Mouse (Mus musculus) heart, embryonic 16.5 days (tissue): ENCODE results near the gene Gm20695. TPM values are rescaled to one million over a fixed set of nuclear protein-coding genes. Genes with fewer than 3 reads are reported as not detected.

Experiments
- ATAC-seq: fragments of 200-750 bp; cut with Nextera tagmentation; replicated peaks from 2 replicates; pipeline ENCODE4 v1.8.0; 2017; ENCODE audit warnings: moderate number of reproducible peaks; ENCODE audit not compliant: insufficient read depth, low FRiP score; ENCODE audit errors: extremely low read depth
- H3K27ac ChIP-seq: fragments of 300-500 bp; sonication (generic); 2 replicates; pipeline ENCODE4 v1.5.1; 2014; ENCODE audit warnings: mild to moderate bottlenecking, low read length, control low read depth, moderate library complexity
- H3K27me3 ChIP-seq: fragments of 300-500 bp; sonication (generic); 2 replicates; pipeline ENCODE4 v1.6.1; 2014; ENCODE audit warnings: low read length, mixed read lengths; ENCODE audit not compliant: control insufficient read depth, insufficient read depth
- H3K36me3 ChIP-seq: fragments of 300-500 bp; sonication (generic); 2 replicates; pipeline ENCODE4 v1.6.1; 2014; ENCODE audit not compliant: control insufficient read depth, insufficient read depth
- H3K4me1 ChIP-seq: fragments of 300-500 bp; sonication (generic); 2 replicates; pipeline ENCODE4 v1.6.1; 2014; ENCODE audit warnings: low read length, mixed read lengths; ENCODE audit not compliant: control insufficient read depth, insufficient read depth
- H3K4me2 ChIP-seq: fragments of 300-500 bp; sonication (generic); 2 replicates; pipeline ENCODE4 v1.6.1; 2014; ENCODE audit warnings: low read depth, mild to moderate bottlenecking, control low read depth, low read length
- H3K4me3 ChIP-seq: fragments of 300-500 bp; sonication (generic); 2 replicates; pipeline ENCODE4 v1.5.1; 2014; ENCODE audit warnings: mild to moderate bottlenecking, control low read depth, low read length
- H3K9ac ChIP-seq: fragments of 300-500 bp; sonication (generic); 2 replicates; pipeline ENCODE4 v1.6.1; 2014; ENCODE audit warnings: low read length, control low read depth
- H3K9me3 ChIP-seq: fragments of 300-500 bp; sonication (generic); replicated peaks from 2 replicates; pipeline ENCODE4 v1.6.1; 2016; ENCODE audit warnings: low read length; ENCODE audit not compliant: control insufficient read depth
- WGBS: fragments of 180-500 bp; shearing (Covaris S2); extraction: QIAGEN DNeasy Blood & Tissue Kit; methylation state at CpG from one replicate; pipeline ENCODE4 v1.1.7; 2014; 5-methylcytosine and 5-hydroxymethylcytosine counted together
- polyA plus RNA-seq: library from polyadenylated mRNA; unstranded; fragments of >200 nt; fragmentation: Nextera tagmentation; extraction: Ambion mirVana; gene quantifications from 2 replicates; pipeline ENCODE4 v1.2.1, GENCODE M21; 2015

Gene Gm20695
- polyA plus RNA-seq, 1 experiment from 2014 or later: 0.26 TPM

- Histone ChIP-seq H3K27ac (peak overlapping the region; percentile 75), H3K4me2 (peak overlapping the region; percentile 86), H3K4me1 (peaks cover 12% of the 10 kb centered on the region), H3K36me3 (no peaks in the 10 kb centered on the region), H3K27me3 (no peaks in the 10 kb centered on the region), H3K9me3 (no peaks in the 10 kb centered on the region), H3K9ac (peak overlapping the region; percentile 90), H3K4me3 (peak overlapping the region; percentile 76)
- 0 out of 2 replicates have a peak, but pooled peaks have one; percentile 1 for ATAC-seq
- WGBS: 5% methylated on average over 10 of the region's 10 CpGs
These were observed 720 bp downstream of the Gm20695 start for GRCm38 (mm10) chr16:3885065-3885670.

GRCm38 (mm10) chr16:3891621-3892295, 7.3 kb downstream of the Gm20695 start:
- 93% methylated on average over 14 of the region's 14 CpGs for WGBS
- Histone ChIP-seq H3K4me2 (no peak overlapping the region), H3K4me1 (peaks cover 16% of the 10 kb centered on the region), H3K9me3 (no peaks in the 10 kb centered on the region), H3K9ac (no peak overlapping the region), H3K4me3 (no peak overlapping the region), H3K27ac (no peak overlapping the region), H3K27me3 (no peaks in the 10 kb centered on the region), H3K36me3 (no peaks in the 10 kb centered on the region)
- ATAC-seq: no peak

GRCm38 (mm10) chr16:3893739-3894138, 9.3 kb downstream of the Gm20695 start:
- Histone ChIP-seq H3K9me3 (no peaks in the 10 kb centered on the region), H3K9ac (no peak overlapping the region), H3K4me2 (no peak overlapping the region), H3K27ac (peak overlapping the region; percentile 19), H3K4me1 (peaks cover 16% of the 10 kb centered on the region), H3K27me3 (no peaks in the 10 kb centered on the region), H3K4me3 (no peak overlapping the region), H3K36me3 (peaks cover 5% of the 10 kb centered on the region)
- WGBS: 39% methylated on average over 3 of the region's 3 CpGs
- ATAC-seq: peak; percentile 42; the same call in 1 of the 2 replicates

GRCm38 (mm10) chr16:3895173-3895792, 10.8 kb downstream of the Gm20695 start:
- peak; percentile 56; the same call in 1 of the 2 replicates for ATAC-seq
- Histone ChIP-seq H3K36me3 (peaks cover 20% of the 10 kb centered on the region), H3K9ac (no peak overlapping the region), H3K9me3 (no peaks in the 10 kb centered on the region), H3K27ac (peak overlapping the region; percentile 80), H3K4me3 (no peak overlapping the region), H3K4me2 (peak overlapping the region; percentile 22), H3K27me3 (no peaks in the 10 kb centered on the region), H3K4me1 (peaks cover 16% of the 10 kb centered on the region)
- 64% methylated on average over 9 of the region's 9 CpGs for WGBS

- H3K4me1 ChIP-seq: peaks cover 16% of the 10 kb centered on the region
- no peak for ATAC-seq
- peaks cover 22% of the 10 kb centered on the region for H3K36me3 ChIP-seq
- H3K4me2 ChIP-seq: no peak overlapping the region
- H3K9me3 ChIP-seq: no peaks in the 10 kb centered on the region
- WGBS: 80% methylated on average over 6 of the region's 6 CpGs
- no peak overlapping the region for H3K4me3 ChIP-seq
- H3K27ac ChIP-seq: no peak overlapping the region
- no peaks in the 10 kb centered on the region for H3K27me3 ChIP-seq
- H3K9ac ChIP-seq: no peak overlapping the region
These were observed 11.6 kb downstream of the Gm20695 start for GRCm38 (mm10) chr16:3896046-3896445.

- H3K36me3 ChIP-seq: peaks cover 25% of the 10 kb centered on the region
- no peak overlapping the region for H3K4me3 ChIP-seq
These were observed 12.1 kb downstream of the Gm20695 start for GRCm38 (mm10) chr16:3896553-3896952.

GRCm38 (mm10) chr16:3907471-3907870, 23.0 kb downstream of the Gm20695 start:
- Histone ChIP-seq H3K4me3 (no peak overlapping the region), H3K9me3 (no peaks in the 10 kb centered on the region)
- no peak for ATAC-seq

More at GRCm38 (mm10) chr16:3896553-3896952, 12.1 kb downstream of the Gm20695 start:
- Histone ChIP-seq H3K9me3 (no peaks in the 10 kb centered on the region), H3K4me1 (peaks cover 16% of the 10 kb centered on the region), H3K4me2 (no peak overlapping the region), H3K27ac (no peak overlapping the region), H3K9ac (no peak overlapping the region), H3K27me3 (no peaks in the 10 kb centered on the region)
- ATAC-seq: no peak
- WGBS: 85% methylated on average over 1 of the region's 1 CpGs

GRCm38 (mm10) chr16:3908537-3909111, 24.2 kb downstream of the Gm20695 start, which contains the start of the genes 1700037C18Rik and Cluap1:
Gene 1700037C18Rik (minus strand): TSS chr16:3908689.
Gene Cluap1 (plus strand): TSS chr16:3908801.
- Histone ChIP-seq H3K27me3 (no peaks in the 10 kb centered on the region), H3K4me3 (peak within 1 kb of the TSS; percentile 84), H3K9me3 (no peaks in the 10 kb centered on the region), H3K9ac (peak within 1 kb of the TSS; percentile 88), H3K36me3 (peaks cover 21% of the 10 kb centered on the region), H3K4me1 (peaks cover 5% of the 10 kb centered on the region), H3K27ac (peak within 1 kb of the TSS; percentile 75), H3K4me2 (peak within 1 kb of the TSS; percentile 84)
- ATAC-seq: peak; percentile 97
- WGBS: 0% methylated on average over 33 of the region's 33 CpGs

More at GRCm38 (mm10) chr16:3907471-3907870, 23.0 kb downstream of the Gm20695 start:
- Histone ChIP-seq H3K4me1 (peaks cover 5% of the 10 kb centered on the region), H3K36me3 (peaks cover 9% of the 10 kb centered on the region), H3K27ac (no peak overlapping the region), H3K4me2 (no peak overlapping the region), H3K9ac (no peak overlapping the region), H3K27me3 (no peaks in the 10 kb centered on the region)
- 68% methylated on average over 2 of the region's 2 CpGs for WGBS
